Comparison of ENCODE assay signal across 25 mouse cellular contexts in the genomic region with DNA sequence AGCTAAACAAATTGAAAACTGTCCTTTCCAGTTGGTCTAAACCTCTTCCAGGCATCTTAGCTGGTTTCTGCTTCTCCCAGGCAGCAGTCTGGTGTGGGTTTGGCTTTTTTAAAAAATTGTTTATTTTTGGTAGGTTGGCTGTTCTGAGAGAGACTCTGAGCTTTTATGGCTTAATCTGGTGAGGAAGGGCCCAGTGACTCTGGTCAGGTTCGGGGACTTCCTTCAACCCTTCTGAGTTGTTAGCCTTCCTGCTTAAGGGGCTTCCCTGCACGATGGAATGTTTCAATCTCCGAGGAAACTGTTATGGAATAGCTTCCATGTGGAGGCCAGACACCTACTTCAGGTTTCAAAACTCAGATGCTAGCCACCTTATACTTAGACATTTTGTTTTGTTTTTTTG. TPM values are rescaled to one million over a fixed set of nuclear protein-coding genes. Genes with fewer than 3 reads are reported as not detected.
DNase-seq lines count a peak whose midpoint lies in the region; ATAC-seq and TF ChIP-seq lines count a peak whose summit lies in the region.
"Had no signal": no experiment of that assay in that cellular context is flagged by ENCODE, and none has a peak within 500 bp of the region (broad histone marks: within the 10 kb centered on the region; RNA-seq: fewer than 3 reads in every experiment).

Meioc (plus strand) TSS at position 301 of the 400 bp plus-strand sequence.

- no peaks in the 10 kb centered on the region for H3K36me3 ChIP-seq in intestine, embryonic 14.5 days (ENCODE audit: control insufficient read depth, insufficient read depth, low read length)
- H3K36me3 ChIP-seq in intestine, embryonic 16.5 days (ENCODE audit: control insufficient read depth, insufficient read depth, low read length), result no peaks in the 10 kb centered on the region
- no peaks in the 10 kb centered on the region for H3K36me3 ChIP-seq in kidney, adult 2 months (ENCODE audit: control insufficient read depth, insufficient read depth, low read length)
- H3K36me3 ChIP-seq in testis, adult 2 months (ENCODE audit: control insufficient read depth, insufficient read depth, low read length), result no peaks in the 10 kb centered on the region; the same call in 1 of the 2 replicates
- H3K36me3 ChIP-seq: G1E had no signal

- peaks cover 28% of the 10 kb centered on the region for H3K27me3 ChIP-seq in intestine, embryonic 14.5 days (replicated peaks; ENCODE audit: control insufficient read depth, insufficient read depth, low read length)
- H3K27me3 ChIP-seq in intestine, embryonic 16.5 days (replicated peaks; ENCODE audit: control insufficient read depth, insufficient read depth, low read length), result peaks cover 17% of the 10 kb centered on the region
- H3K27me3 ChIP-seq in kidney, adult 2 months (replicated peaks; ENCODE audit: control insufficient read depth, insufficient read depth, low read length), result peaks cover 9% of the 10 kb centered on the region
- no peaks in the 10 kb centered on the region for H3K27me3 ChIP-seq in testis, adult 2 months (ENCODE audit: control insufficient read depth, insufficient read depth, low read length)
- H3K27me3 ChIP-seq: CH12.LX had no signal

- no peak for ATAC-seq in intestine, embryonic 14.5 days (replicated peaks; ENCODE audit: low FRiP score, low TSS enrichment, low read depth)
- no peak for ATAC-seq in intestine, embryonic 16.5 days
- ATAC-seq: activated CD4-positive, CD25-positive, alpha-beta regulatory T cell, adult 4 months; CD4-positive, CD25-positive, alpha-beta regulatory T cell, adult 4 months; Patski had no signal

- no peaks in the 10 kb centered on the region for H3K4me1 ChIP-seq in intestine, embryonic 14.5 days (replicated peaks; ENCODE audit: control insufficient read depth, insufficient read depth, low read length)
- H3K4me1 ChIP-seq in intestine, embryonic 16.5 days (ENCODE audit: control insufficient read depth, insufficient read depth, low read length), result no peaks in the 10 kb centered on the region
- no peaks in the 10 kb centered on the region for H3K4me1 ChIP-seq in kidney, adult 2 months (ENCODE audit: control insufficient read depth, insufficient read depth, low read length)
- peaks cover 7% of the 10 kb centered on the region for H3K4me1 ChIP-seq in testis, adult 2 months (ENCODE audit: control insufficient read depth, insufficient read depth, low read length)

- no peak for TF ChIP-seq POLR2A in kidney, adult 2 months (IDR thresholded peaks at IDR 0.05; ENCODE audit: low read depth, low read length)
- 0 out of 2 replicates have a peak, but pooled peaks have one; percentile 7 for TF ChIP-seq POLR2A in testis, adult 2 months (IDR thresholded peaks at IDR 0.05; ENCODE audit: control insufficient read depth, low read depth, low read length)

- H3K9ac ChIP-seq in intestine, embryonic 14.5 days (ENCODE audit: low read length), result no peak within 1 kb of the TSS
- no peak within 1 kb of the TSS for H3K9ac ChIP-seq in intestine, embryonic 16.5 days (ENCODE audit: low read depth, low read length)

- no peak within 1 kb of the TSS for H3K27ac ChIP-seq in intestine, embryonic 14.5 days (ENCODE audit: low read depth)
- no peak within 1 kb of the TSS for H3K27ac ChIP-seq in intestine, embryonic 16.5 days (ENCODE audit: low read length)
- H3K27ac ChIP-seq in kidney, adult 2 months (ENCODE audit: insufficient read depth, low read depth, low read length), result no peak within 1 kb of the TSS
- peak within 1 kb of the TSS; percentile 99 for H3K27ac ChIP-seq in testis, adult 2 months (ENCODE audit: control insufficient read depth, insufficient read depth, low read depth, low read length)

- intact Hi-C loops in heart, postnatal 25 days (cut with DNase I), result no loop called here

- no peak for TF ChIP-seq CTCF in kidney, adult 2 months (conservative IDR thresholded peaks at IDR 0.05; ENCODE audit: insufficient read depth, insufficient read length, low read depth, low read length)
- TF ChIP-seq CTCF in testis, adult 2 months (IDR thresholded peaks at IDR 0.05; ENCODE audit: control insufficient read depth, insufficient read depth, insufficient replicate concordance, low read depth, low read length), result no peak

- peak; percentile 31 for DNase-seq in heart, adult 11 months
- DNase-seq in heart, postnatal 25 days (ENCODE audit: low spot score), result no peak
- DNase-seq in intestine, embryonic 14.5 days (ENCODE audit: low spot score), result peak; percentile 27
- DNase-seq in kidney, postnatal 10 days, result peak; percentile 0
- no peak for DNase-seq in kidney, adult 2 months
- no peak for DNase-seq in testis, postnatal 14 days (ENCODE audit: low spot score)
- DNase-seq: adrenal gland, adult 2 months; adrenal gland, adult 8-10 months; adrenal gland, postnatal 10 days; adrenal gland, postnatal 14 days; adrenal gland, postnatal 25 days; adrenal gland, postnatal 36 days; B cell, adult 2 months; cerebellum, adult 11 months; cerebellum, adult 11-12 months had no signal

- no peak within 1 kb of the TSS for H3K4me2 ChIP-seq in intestine, embryonic 14.5 days (ENCODE audit: low read length)
- H3K4me2 ChIP-seq in intestine, embryonic 16.5 days (ENCODE audit: low read depth, low read length), result no peak within 1 kb of the TSS

- H3K4me3 ChIP-seq in intestine, embryonic 14.5 days (ENCODE audit: low read depth, low read length), result no peak within 1 kb of the TSS
- no peak within 1 kb of the TSS for H3K4me3 ChIP-seq in intestine, embryonic 16.5 days (ENCODE audit: low read length)
- no peak within 1 kb of the TSS for H3K4me3 ChIP-seq in kidney, adult 2 months (ENCODE audit: insufficient read depth, low read depth, low read length)
- H3K4me3 ChIP-seq in testis, adult 2 months (ENCODE audit: control insufficient read depth, low read depth, low read length), result peak within 1 kb of the TSS; percentile 92

- 72% methylated on average over 3 of the region's 3 CpGs for WGBS in intestine, embryonic 14.5 days
- WGBS in intestine, embryonic 16.5 days, result 53% methylated on average over 3 of the region's 3 CpGs
- 76% methylated on average over 3 of the region's 3 CpGs for WGBS in kidney, adult 2 months

- peaks cover 13% of the 10 kb centered on the region for H3K9me3 ChIP-seq in intestine, embryonic 14.5 days (ENCODE audit: control insufficient read depth, low read length)
- peaks cover 8% of the 10 kb centered on the region for H3K9me3 ChIP-seq in intestine, embryonic 16.5 days (ENCODE audit: control insufficient read depth, low read length)

RNA-seq across cellular contexts. Expression of gene Meioc, which starts in this region (rescaled TPM):
- total RNA-seq in heart, postnatal 25 days (2021), result not detected
- 0.31 and 1.3 TPM in 2 replicates for polyA plus RNA-seq in intestine, embryonic 14.5 days (2014; fragmentation: Nextera tagmentation; extraction: Ambion mirVana)
- polyA plus RNA-seq in intestine, embryonic 16.5 days (2015; fragmentation: Nextera tagmentation; extraction: Ambion mirVana), result 0.24 and 0.65 TPM in 2 replicates
- polyA plus RNA-seq in kidney, adult 2 months (2012; rRNA removed), result not detected in 2 replicates
- 36.1 and 38.8 TPM in 2 replicates for polyA plus RNA-seq in testis, adult 2 months (2012; rRNA removed)
- total RNA-seq: adrenal gland, adult 18-20 months; adrenal gland, adult 2 months; adrenal gland, adult 8-10 months; adrenal gland, postnatal 10 days; adrenal gland, postnatal 14 days; adrenal gland, postnatal 36 days; CH12.LX; MEL had no signal
- polyA plus RNA-seq: activated CD4-positive, CD25-positive, alpha-beta regulatory T cell, adult 4 months; adrenal gland, adult 2 months; C2C12; G1E had no signal

Comparison
In these comparisons a context has a peak if more than half of its experiments do, and no peak if none do; other contexts are left out.
1. RNA of gene Meioc (polyA plus RNA-seq): 36.1 to 38.8 TPM in testis, adult 2 months; 0.31 to 1.3 TPM in intestine, embryonic 14.5 days, 0.24 to 0.65 TPM in intestine, embryonic 16.5 days and not detected in kidney, adult 2 months; every median in the first group is over 10 times any median in the second.
2. DNase-seq: peak in heart, adult 11 months (single experiment), intestine, embryonic 14.5 days (single experiment) and kidney, postnatal 10 days (single experiment); none in heart, postnatal 25 days (single experiment), kidney, adult 2 months (single experiment) and testis, postnatal 14 days (single experiment).